Mouse (Mus musculus): ENCODE data around the gene Ntn5.

- TF ChIP-seq NELFE (IDR thresholded peaks at IDR 0.05; ENCODE audit: low read depth, low read length) = no peak
- no peak for TF ChIP-seq MAFK (IDR thresholded peaks at IDR 0.05; ENCODE audit: insufficient replicate concordance, low read length)
- TF ChIP-seq POLR2A (IDR thresholded peaks at IDR 0.05; ENCODE audit: low read depth, low read length) = no peak
- no peak for TF ChIP-seq MAX (IDR thresholded peaks at IDR 0.05; ENCODE audit: low read length)
- TF ChIP-seq CTCF (conservative IDR thresholded peaks at IDR 0.05 in 1 of 2, IDR thresholded peaks at IDR 0.05 in 1 of 2; ENCODE audit: low read depth in 2 of 2, low read length in 2 of 2) = no peak
- no peak for TF ChIP-seq EP300 (IDR thresholded peaks at IDR 0.05; ENCODE audit: low read length)
- no peak for TF ChIP-seq TCF12 (IDR thresholded peaks at IDR 0.05; ENCODE audit: low read depth, low read length)
- TF ChIP-seq MAZ (IDR thresholded peaks at IDR 0.05; ENCODE audit: low read depth, low read length) = no peak
- no peak for TF ChIP-seq RCOR1 (conservative IDR thresholded peaks at IDR 0.05; ENCODE audit: low read depth, low read length)
- no peak for TF ChIP-seq BHLHE40 (IDR thresholded peaks at IDR 0.05; ENCODE audit: low read depth, low read length)
Observed at GRCm38 (mm10) chr7:45686841-45687240, 3.0 kb downstream of the Ntn5 start.

All from CH12.LX (cell line).